ENCODE assay signal across 9 mouse cellular contexts in genomic region chr6:78065737-78066136, GRCm38 (mm10).
"Had no signal": no experiment of that assay in that cellular context is flagged by ENCODE, and none has a peak within 500 bp of the region (broad histone marks: within the 10 kb centered on the region; RNA-seq: fewer than 3 reads in every experiment).

No protein-coding gene starts in this region.

- H3K4me1 ChIP-seq: kidney, embryonic 15.5 days; limb, embryonic 13.5 days had no signal

- H3K27me3 ChIP-seq: kidney, embryonic 15.5 days; limb, embryonic 13.5 days had no signal

- H3K9me3 ChIP-seq: kidney, embryonic 15.5 days; limb, embryonic 13.5 days had no signal

- H3K4me2 ChIP-seq: kidney, embryonic 15.5 days; limb, embryonic 13.5 days had no signal

- H3K4me3 ChIP-seq: kidney, embryonic 15.5 days; limb, embryonic 13.5 days had no signal

- H3K9ac ChIP-seq: kidney, embryonic 15.5 days; limb, embryonic 13.5 days; liver, embryonic 14.5 days had no signal

- H3K27ac ChIP-seq: kidney, embryonic 15.5 days; limb, embryonic 13.5 days; liver, embryonic 14.5 days had no signal

- H3K36me3 ChIP-seq: kidney, embryonic 15.5 days; limb, embryonic 13.5 days had no signal

- DNase-seq: kidney, adult 2 months; kidney, postnatal 14 days; left cerebral cortex, postnatal 4 days; lung, adult 18-20 months; right cerebral cortex, postnatal 14 days; thymus, postnatal 36 days had no signal
